Mouse (Mus musculus) hindbrain, embryonic 10.5 days (tissue): Measurements from ENCODE around the gene Nup54. TPM values are rescaled to one million over a fixed set of nuclear protein-coding genes. Genes with fewer than 3 reads are reported as not detected.

ENCODE experiments used
- DNase-seq: peaks from one replicate; pipeline ENCODE4 v3.0.0-alpha.2; 2017; ENCODE audit warnings: low spot score
- H3K27ac ChIP-seq: fragments of 300-500 bp; sonication (generic); 2 replicates; pipeline ENCODE4 v1.5.1; 2016; ENCODE audit warnings: mild to moderate bottlenecking, moderate library complexity
- H3K27me3 ChIP-seq: fragments of 300-500 bp; sonication (generic); 2 replicates; pipeline ENCODE4 v1.6.1; 2016; ENCODE audit warnings: mild to moderate bottlenecking; ENCODE audit not compliant: poor library complexity, insufficient read depth, severe bottlenecking
- H3K36me3 ChIP-seq: fragments of 300-500 bp; sonication (generic); 2 replicates; pipeline ENCODE4 v1.6.1; 2016; ENCODE audit warnings: mild to moderate bottlenecking, moderate library complexity
- H3K4me1 ChIP-seq: fragments of 300-500 bp; sonication (generic); replicated peaks from 2 replicates; pipeline ENCODE4 v1.6.1; 2016; ENCODE audit warnings: mild to moderate bottlenecking
- H3K4me3 ChIP-seq: fragments of 300-500 bp; sonication (generic); 2 replicates; pipeline ENCODE4 v1.5.1; 2016; ENCODE audit warnings: mild to moderate bottlenecking, moderate library complexity
- H3K9me3 ChIP-seq: fragments of 300-500 bp; sonication (generic); 2 replicates; pipeline ENCODE4 v1.6.1; 2016; ENCODE audit warnings: mild to moderate bottlenecking, moderate library complexity
- WGBS: fragments of 180-500 bp; shearing (Covaris S2); methylation state at CpG from one replicate; pipeline ENCODE4 v1.1.7; 2016; 5-methylcytosine and 5-hydroxymethylcytosine counted together
- polyA plus RNA-seq: library from polyadenylated mRNA; unstranded; fragments of >200 nt; fragmentation: Nextera tagmentation; extraction: Ambion mirVana; gene quantifications from 2 replicates; pipeline ENCODE4 v1.2.1, GENCODE M21; 2016

The Nup54 gene
- polyA plus RNA-seq, 1 experiment from 2014 or later: 52.7 TPM

DNA sequence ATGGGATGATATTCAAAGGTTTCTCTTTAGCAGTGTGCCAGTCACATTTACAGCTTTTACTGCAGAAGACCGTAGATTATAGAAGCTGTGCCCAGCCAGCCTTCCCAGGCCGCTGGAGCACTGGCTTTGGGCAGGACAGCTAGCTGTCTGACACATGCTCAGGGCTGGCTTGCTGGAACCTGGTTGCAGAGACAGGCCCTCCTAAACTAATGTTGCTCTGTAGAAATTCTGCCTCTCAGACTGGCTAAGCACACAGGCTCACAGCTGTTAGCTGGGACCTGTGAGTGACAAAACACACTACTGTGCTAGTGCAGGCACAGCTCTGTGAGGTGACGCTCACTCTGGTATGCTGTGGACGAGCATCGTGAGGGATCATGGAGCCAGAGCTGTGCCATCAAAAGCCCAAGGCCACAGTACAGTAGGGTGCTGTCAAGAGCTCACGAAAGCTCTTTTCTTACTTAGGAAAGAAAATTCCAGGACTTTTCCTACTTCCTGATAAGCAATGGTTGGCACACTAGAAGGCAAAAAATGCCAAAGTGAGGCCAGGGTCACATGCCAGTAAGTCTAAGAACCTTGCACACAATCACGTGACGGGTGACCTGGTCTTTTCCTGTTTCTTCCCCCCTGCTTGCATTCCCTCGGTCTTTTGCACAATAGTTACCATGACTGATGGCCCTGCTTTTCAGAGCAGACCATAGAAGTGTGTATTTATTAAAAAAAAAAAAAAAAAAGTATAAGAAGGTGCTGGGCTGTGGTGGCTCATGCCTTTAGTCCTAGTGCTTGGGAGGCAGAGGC is 25.5 kb downstream of the Nup54 start:
- H3K27ac ChIP-seq: no peak overlapping the region
- H3K27me3 ChIP-seq: no peaks in the 10 kb centered on the region
- no peak overlapping the region for H3K4me3 ChIP-seq
- peaks cover 11% of the 10 kb centered on the region for H3K4me1 ChIP-seq
- H3K36me3 ChIP-seq: peaks cover 10% of the 10 kb centered on the region
- 85% methylated on average over 9 of the region's 9 CpGs for WGBS
- no peaks in the 10 kb centered on the region for H3K9me3 ChIP-seq
- DNase-seq: no peak

DNA sequence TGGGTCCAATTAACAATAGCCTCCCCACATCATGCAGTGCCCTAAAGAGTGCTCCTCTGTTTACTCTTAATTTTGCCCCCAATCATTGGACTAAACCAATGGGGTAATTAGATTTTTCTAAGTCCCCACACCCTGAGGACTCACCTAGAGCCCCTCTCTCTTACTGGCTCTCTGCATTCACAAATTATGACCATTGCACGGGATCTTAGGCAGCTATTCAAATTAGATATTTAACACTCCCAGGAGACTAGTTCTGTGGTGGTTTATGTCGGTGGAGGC is 30.7 kb downstream of the Nup54 start:
- Histone ChIP-seq H3K4me3 (no peak overlapping the region), H3K27ac (peak overlapping the region; percentile 66; the same call in 1 of the 2 replicates), H3K9me3 (no peaks in the 10 kb centered on the region), H3K27me3 (no peaks in the 10 kb centered on the region), H3K4me1 (peaks cover 15% of the 10 kb centered on the region), H3K36me3 (no peaks in the 10 kb centered on the region)
- no peak for DNase-seq
- WGBS: 43% methylated on average over 2 of the region's 2 CpGs

DNA sequence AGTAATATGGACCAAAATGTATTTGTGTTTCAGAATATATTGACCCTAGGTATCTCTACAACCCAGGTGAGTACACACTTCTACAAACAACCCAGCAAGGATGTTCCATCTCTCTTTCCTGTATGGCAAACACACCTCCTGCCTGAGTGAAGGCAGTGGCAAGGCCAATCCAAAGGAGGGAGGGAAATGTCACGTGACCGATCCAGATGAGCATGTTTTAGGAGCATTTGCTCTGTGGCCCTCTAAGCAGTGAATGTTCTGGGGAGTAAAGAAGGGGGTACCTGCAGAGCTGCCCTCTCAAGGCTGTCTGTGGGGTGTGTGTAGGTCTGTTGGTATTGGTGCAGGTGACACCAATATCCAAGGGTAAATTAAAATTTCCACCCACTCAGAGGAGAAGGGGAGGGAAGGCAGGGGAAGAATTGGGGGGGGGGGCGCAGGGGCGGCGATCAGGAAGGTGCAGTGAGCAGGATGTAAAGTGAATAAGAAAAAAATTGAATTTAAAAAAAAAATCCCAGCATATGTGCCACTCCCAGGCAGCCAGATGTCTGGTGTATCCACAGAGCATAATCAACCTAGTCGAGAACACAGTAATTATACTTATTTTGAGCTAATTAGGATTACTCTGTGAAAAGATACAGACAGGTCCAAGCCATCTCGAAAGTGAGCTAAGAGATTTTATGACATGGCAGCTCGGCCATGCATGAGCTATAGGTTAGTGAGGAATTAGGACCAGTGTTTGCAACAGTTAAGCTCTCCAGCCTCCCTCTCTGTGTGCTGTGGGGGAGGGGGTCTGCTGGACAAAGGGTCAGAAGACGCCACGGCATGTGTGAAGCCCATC is 31.2 kb downstream of the Nup54 start:
- Histone ChIP-seq H3K4me3 (no peak overlapping the region), H3K27me3 (no peaks in the 10 kb centered on the region), H3K27ac (peak overlapping the region; percentile 66), H3K4me1 (peaks cover 15% of the 10 kb centered on the region), H3K9me3 (no peaks in the 10 kb centered on the region), H3K36me3 (no peaks in the 10 kb centered on the region)
- peak; percentile 63 for DNase-seq
- 51% methylated on average over 10 of the region's 10 CpGs for WGBS

GRCm38 (mm10) chr5:92402816-92403215 is 32.2 kb downstream of the Nup54 start:
- Histone ChIP-seq H3K4me3 (no peak overlapping the region), H3K36me3 (no peaks in the 10 kb centered on the region), H3K27me3 (no peaks in the 10 kb centered on the region), H3K9me3 (no peaks in the 10 kb centered on the region), H3K4me1 (peaks cover 19% of the 10 kb centered on the region), H3K27ac (no peak overlapping the region)
- DNase-seq: no peak
- WGBS: 70% methylated on average over 9 of the region's 9 CpGs

GRCm38 (mm10) chr5:92398153-92398552 is 36.9 kb downstream of the Nup54 start:
- peaks cover 20% of the 10 kb centered on the region for H3K27me3 ChIP-seq
- H3K4me3 ChIP-seq: no peak overlapping the region
- H3K36me3 ChIP-seq: no peaks in the 10 kb centered on the region
- DNase-seq: peak; percentile 86
- H3K4me1 ChIP-seq: 0 out of 2 replicates have a peak, but pooled peaks cover 8% of the 10 kb centered on the region
- WGBS: 26% methylated on average over 5 of the region's 5 CpGs
- peak overlapping the region; percentile 57; the same call in 1 of the 2 replicates for H3K27ac ChIP-seq
- no peaks in the 10 kb centered on the region for H3K9me3 ChIP-seq

- Histone ChIP-seq H3K4me1 (peaks cover 15% of the 10 kb centered on the region; the same call in 1 of the 2 replicates), H3K27me3 (peaks cover 37% of the 10 kb centered on the region), H3K9me3 (no peaks in the 10 kb centered on the region), H3K27ac (no peak overlapping the region), H3K36me3 (no peaks in the 10 kb centered on the region), H3K4me3 (no peak overlapping the region)
- DNase-seq: no peak
- 84% methylated on average over 6 of the region's 6 CpGs for WGBS
Measured at GRCm38 (mm10) chr5:92396476-92396875, 38.5 kb downstream of the Nup54 start.

DNA sequence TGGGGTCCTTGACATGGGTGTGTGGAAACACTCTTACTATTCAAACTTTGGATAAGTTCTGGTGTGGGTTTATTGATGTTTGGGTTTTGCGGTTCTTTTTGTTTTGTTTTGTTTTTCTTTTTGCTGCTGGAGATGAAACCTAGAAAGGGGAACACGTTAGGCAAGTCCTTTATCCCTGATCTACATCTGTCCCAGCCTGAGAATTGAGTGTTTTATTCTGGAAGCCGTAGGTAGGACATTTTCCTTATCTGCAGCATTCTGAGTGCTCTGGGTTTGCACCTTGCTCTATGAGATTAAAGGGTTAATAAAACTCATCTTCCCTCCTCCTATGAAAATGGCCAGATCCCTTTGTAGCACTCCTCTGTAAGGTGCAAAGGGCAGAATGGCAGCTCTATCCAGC is 39.3 kb downstream of the Nup54 start:
- WGBS: 88% methylated on average over 3 of the region's 3 CpGs
- H3K4me1 ChIP-seq: peaks cover 15% of the 10 kb centered on the region; the same call in 1 of the 2 replicates
- no peak overlapping the region for H3K4me3 ChIP-seq
- peaks cover 44% of the 10 kb centered on the region for H3K27me3 ChIP-seq
- no peak for DNase-seq
- H3K9me3 ChIP-seq: no peaks in the 10 kb centered on the region
- H3K27ac ChIP-seq: no peak overlapping the region
- no peaks in the 10 kb centered on the region for H3K36me3 ChIP-seq

DNA sequence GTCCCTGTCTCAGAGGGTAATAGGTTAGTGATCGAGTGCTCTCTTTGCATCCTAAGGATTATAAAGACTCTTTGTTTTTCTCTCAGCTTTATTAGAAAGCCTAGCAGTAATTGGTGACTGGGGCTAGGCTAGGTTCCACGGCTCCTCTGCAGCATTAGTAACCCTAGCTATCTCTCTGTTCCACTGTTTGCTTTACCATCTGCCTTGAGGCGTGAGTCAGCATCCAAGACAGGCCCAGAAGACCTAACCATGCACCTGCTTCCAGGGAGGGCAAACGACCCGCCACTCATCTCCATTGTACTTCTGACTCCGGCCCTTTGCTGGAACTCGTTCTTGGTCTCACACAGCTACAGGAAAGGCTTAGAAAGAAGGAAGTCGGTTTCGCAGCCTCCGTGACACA is 41.2 kb downstream of the Nup54 start:
- Histone ChIP-seq H3K27me3 (peaks cover 54% of the 10 kb centered on the region), H3K36me3 (no peaks in the 10 kb centered on the region), H3K27ac (no peak overlapping the region), H3K9me3 (no peaks in the 10 kb centered on the region), H3K4me3 (no peak overlapping the region), H3K4me1 (peaks cover 15% of the 10 kb centered on the region; the same call in 1 of the 2 replicates)
- 71% methylated on average over 10 of the region's 10 CpGs for WGBS
- no peak for DNase-seq

GRCm38 (mm10) chr5:92392542-92392941 is 42.5 kb downstream of the Nup54 start:
- 46% methylated on average over 18 of the region's 18 CpGs for WGBS
- Histone ChIP-seq H3K36me3 (no peaks in the 10 kb centered on the region), H3K4me1 (peaks cover 13% of the 10 kb centered on the region; the same call in 1 of the 2 replicates), H3K9me3 (no peaks in the 10 kb centered on the region), H3K27me3 (peaks cover 54% of the 10 kb centered on the region), H3K27ac (no peak overlapping the region), H3K4me3 (peak overlapping the region; percentile 20)
- no peak for DNase-seq

- no peaks in the 10 kb centered on the region for H3K36me3 ChIP-seq
- no peaks in the 10 kb centered on the region for H3K9me3 ChIP-seq
- no peak overlapping the region for H3K27ac ChIP-seq
- no peak overlapping the region for H3K4me3 ChIP-seq
- DNase-seq: no peak
- H3K4me1 ChIP-seq: peaks cover 19% of the 10 kb centered on the region; the same call in 1 of the 2 replicates
- H3K27me3 ChIP-seq: peaks cover 54% of the 10 kb centered on the region
- WGBS: 83% methylated on average over 8 of the region's 8 CpGs
Measured at GRCm38 (mm10) chr5:92390615-92391014, 44.4 kb downstream of the Nup54 start.

- no peaks in the 10 kb centered on the region for H3K36me3 ChIP-seq
- H3K4me1 ChIP-seq: peaks cover 19% of the 10 kb centered on the region; the same call in 1 of the 2 replicates
- H3K27me3 ChIP-seq: peaks cover 52% of the 10 kb centered on the region
- H3K27ac ChIP-seq: no peak overlapping the region
- H3K4me3 ChIP-seq: no peak overlapping the region
- DNase-seq: no peak
- 82% methylated on average over 2 of the region's 2 CpGs for WGBS
- H3K9me3 ChIP-seq: no peaks in the 10 kb centered on the region
Measured at GRCm38 (mm10) chr5:92389977-92390376, 45.0 kb downstream of the Nup54 start.

- peaks cover 13% of the 10 kb centered on the region; the same call in 1 of the 2 replicates for H3K4me1 ChIP-seq
- H3K27me3 ChIP-seq: peaks cover 27% of the 10 kb centered on the region
- no peak overlapping the region for H3K4me3 ChIP-seq
- DNase-seq: no peak
- no peaks in the 10 kb centered on the region for H3K36me3 ChIP-seq
- 73% methylated on average over 11 of the region's 11 CpGs for WGBS
- H3K9me3 ChIP-seq: no peaks in the 10 kb centered on the region
- no peak overlapping the region for H3K27ac ChIP-seq
Measured at GRCm38 (mm10) chr5:92387433-92387832, 47.6 kb downstream of the Nup54 start.

DNA sequence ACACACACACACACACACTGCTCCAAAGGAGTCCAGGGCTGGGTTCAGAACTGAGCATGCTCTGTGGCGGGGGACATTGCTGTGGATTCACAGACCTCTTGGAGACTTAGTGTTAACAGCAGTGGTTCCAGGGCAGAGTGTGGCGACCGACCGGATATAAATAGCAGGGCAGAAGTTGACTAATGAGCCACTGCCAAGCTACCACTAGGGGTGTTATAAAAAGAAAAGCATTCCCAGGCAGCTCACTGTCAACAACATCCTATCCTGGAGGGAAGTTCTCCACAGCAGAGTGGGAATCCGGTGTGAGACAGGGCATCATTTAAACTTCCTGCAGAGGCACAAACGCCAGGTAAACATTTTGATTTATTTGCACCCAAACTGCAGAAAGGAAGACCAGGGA is 48.4 kb downstream of the Nup54 start:
- 59% methylated on average over 6 of the region's 6 CpGs for WGBS
- Histone ChIP-seq H3K36me3 (no peaks in the 10 kb centered on the region), H3K9me3 (no peaks in the 10 kb centered on the region), H3K4me1 (peaks cover 13% of the 10 kb centered on the region; the same call in 1 of the 2 replicates), H3K27me3 (peaks cover 19% of the 10 kb centered on the region), H3K27ac (no peak overlapping the region), H3K4me3 (no peak overlapping the region)
- no peak for DNase-seq
